Mouse (Mus musculus): ENCODE data around the gene Dffb.

GRCm38 (mm10) chr4:154019571-154019970 lies 44.6 kb upstream of the Dffb start:
- no peak for TF ChIP-seq EP300 (IDR thresholded peaks at IDR 0.05; ENCODE audit: low read depth)
- peak; percentile 96 for TF ChIP-seq CTCF (IDR thresholded peaks at IDR 0.05; ENCODE audit: low read depth)

All from liver, embryonic 14.5 days (tissue).